Mouse (Mus musculus) liver, embryonic 14.5 days (tissue): ENCODE measurements at regions not wholly inside any gene's neighbourhood (a gene's known extent, or its start where the extent isn't known, plus 50 kb on each side); places are given as distances from the start of the nearest gene placed in this dataset.

Experiments
- ATAC-seq: fragments of 200-750 bp; cut with Nextera tagmentation; 2 replicates; pipeline ENCODE4 v1.8.0; 2017; ENCODE audit warnings: moderate number of reproducible peaks, mild to moderate bottlenecking, moderate library complexity; ENCODE audit not compliant: insufficient read depth
- DNase-seq, 3 experiments: peaks; one replicate each; pipeline ENCODE4 v3.0.0-alpha.2; 2012 to 2013; ENCODE audit warnings: low read depth in 3 of 3, low spot score in 3 of 3
- H3K27ac ChIP-seq: fragments of 300-500 bp; sonication (generic); 2 replicates; pipeline ENCODE4 v1.5.1; 2014; ENCODE audit warnings: moderate library complexity, mild to moderate bottlenecking, control low read depth, inconsistent platforms
- H3K27me3 ChIP-seq: fragments of 300-500 bp; sonication (generic); 2 replicates; pipeline ENCODE4 v1.6.1; 2014; ENCODE audit warnings: mild to moderate bottlenecking, low read length, moderate library complexity; ENCODE audit not compliant: control insufficient read depth, insufficient read depth
- H3K36me3 ChIP-seq: fragments of 300-500 bp; sonication (generic); replicated peaks from 2 replicates; pipeline ENCODE4 v1.6.1; 2014; ENCODE audit warnings: low read depth; ENCODE audit not compliant: control insufficient read depth, insufficient read depth
- H3K4me1 ChIP-seq, 2 experiments: fragments of 200-500 bp in 1 of 2; fragments of 300-500 bp in 1 of 2; sonication (generic) in 1 of 2; replicated peaks; 2 replicates each; pipeline ENCODE4 v1.6.1; 2012 to 2014; ENCODE audit warnings: antibody characterized with exemption in 1 of 2, inconsistent platforms in 1 of 2, low read length in 1 of 2; ENCODE audit not compliant: control insufficient read depth in 2 of 2, insufficient read depth in 2 of 2
- H3K4me2 ChIP-seq: fragments of 300-500 bp; sonication (generic); 2 replicates; pipeline ENCODE4 v1.6.1; 2014; ENCODE audit warnings: low read depth, mild to moderate bottlenecking, control low read depth, moderate library complexity
- H3K4me3 ChIP-seq, 2 experiments: fragments of 200-500 bp in 1 of 2; fragments of 300-500 bp in 1 of 2; sonication (generic) in 1 of 2; 2 replicates each; pipeline ENCODE4 v1.5.1; 2012 to 2014; ENCODE audit warnings: low read depth in 2 of 2, low read length in 2 of 2, mild to moderate bottlenecking in 2 of 2, control low read depth in 1 of 2, inconsistent platforms in 1 of 2, moderate library complexity in 1 of 2; ENCODE audit not compliant: insufficient read depth in 1 of 2
- H3K9ac ChIP-seq: fragments of 300-500 bp; sonication (generic); replicated peaks from 2 replicates; pipeline ENCODE4 v1.6.1; 2014; ENCODE audit warnings: mild to moderate bottlenecking, control low read depth, moderate library complexity
- H3K9me3 ChIP-seq: fragments of 300-500 bp; sonication (generic); 2 replicates; pipeline ENCODE4 v1.6.1; 2016; ENCODE audit warnings: low read length, mixed read lengths; ENCODE audit not compliant: control insufficient read depth
- CTCF ChIP-seq: IDR thresholded peaks from 2 replicates; pipeline ENCODE4 v1.5.1; 2016; ENCODE audit warnings: antibody characterized with exemption, low read depth, control low read depth
- EP300 ChIP-seq: IDR thresholded peaks from 2 replicates; pipeline ENCODE4 v1.6.1; 2016; ENCODE audit warnings: antibody characterized with exemption, low read depth
- WGBS: fragments of 180-500 bp; shearing (Covaris S2); extraction: QIAGEN DNeasy Blood & Tissue Kit; methylation state at CpG from one replicate; pipeline ENCODE4 v1.1.7; 2014; ENCODE audit not compliant: insufficient replicate concordance; 5-methylcytosine and 5-hydroxymethylcytosine counted together

- ATAC-seq: no peak
- no peak for TF ChIP-seq EP300
- no peak for TF ChIP-seq CTCF
- WGBS: 70% methylated on average over 5 of the region's 5 CpGs
Observed at GRCm38 (mm10) chr13:44131916-44132315, 347.3 kb downstream of the Cd83 start.

GRCm38 (mm10) chr13:44132510-44132909 lies 347.9 kb downstream of the Cd83 start:
- Histone ChIP-seq H3K27ac (no peak overlapping the region), H3K27me3 (no peaks in the 10 kb centered on the region), H3K4me2 (no peak overlapping the region), H3K36me3 (no peaks in the 10 kb centered on the region), H3K4me3 (no peak overlapping the region), H3K9ac (no peak overlapping the region), H3K4me1 (no peaks in the 10 kb centered on the region), H3K9me3 (no peaks in the 10 kb centered on the region)
- no peak for TF ChIP-seq CTCF
- no peak for TF ChIP-seq EP300
- ATAC-seq (no peak), DNase-seq (no peak)
- WGBS: 49% methylated on average over 4 of the region's 4 CpGs

More at GRCm38 (mm10) chr13:44131916-44132315, 347.3 kb downstream of the Cd83 start:
- no peaks in the 10 kb centered on the region for H3K36me3 ChIP-seq
- H3K9ac ChIP-seq: no peak overlapping the region
- H3K4me3 ChIP-seq: no peak overlapping the region
- H3K4me1 ChIP-seq: no peaks in the 10 kb centered on the region
- no peaks in the 10 kb centered on the region for H3K9me3 ChIP-seq
- no peak overlapping the region for H3K4me2 ChIP-seq
- no peak for DNase-seq
- no peak overlapping the region for H3K27ac ChIP-seq
- no peaks in the 10 kb centered on the region for H3K27me3 ChIP-seq

- TF ChIP-seq CTCF (no peak), EP300 (no peak)
- Histone ChIP-seq H3K27ac (no peak overlapping the region), H3K9ac (no peak overlapping the region), H3K9me3 (no peaks in the 10 kb centered on the region), H3K36me3 (no peaks in the 10 kb centered on the region), H3K4me2 (no peak overlapping the region), H3K27me3 (no peaks in the 10 kb centered on the region), H3K4me3 (no peak overlapping the region), H3K4me1 (no peaks in the 10 kb centered on the region)
- 62% methylated on average over 9 of the region's 9 CpGs for WGBS
- DNase-seq: no peak
- no peak for ATAC-seq
Observed at GRCm38 (mm10) chr13:44133436-44133835, 348.9 kb downstream of the Cd83 start.

- no peak for ATAC-seq
- Histone ChIP-seq H3K27me3 (no peaks in the 10 kb centered on the region), H3K9ac (no peak overlapping the region), H3K4me3 (no peak overlapping the region), H3K36me3 (no peaks in the 10 kb centered on the region), H3K27ac (no peak overlapping the region), H3K4me2 (no peak overlapping the region), H3K4me1 (no peaks in the 10 kb centered on the region), H3K9me3 (no peaks in the 10 kb centered on the region)
- TF ChIP-seq CTCF (no peak), EP300 (no peak)
- 69% methylated on average over 5 of the region's 5 CpGs for WGBS
- no peak for DNase-seq
Observed at GRCm38 (mm10) chr13:44141181-44141580, 356.6 kb downstream of the Cd83 start.

- Histone ChIP-seq H3K9ac (no peak overlapping the region), H3K4me1 (no peaks in the 10 kb centered on the region), H3K4me2 (no peak overlapping the region), H3K27ac (no peak overlapping the region), H3K36me3 (no peaks in the 10 kb centered on the region), H3K9me3 (no peaks in the 10 kb centered on the region), H3K4me3 (no peak overlapping the region), H3K27me3 (no peaks in the 10 kb centered on the region)
- DNase-seq: no peak
- ATAC-seq: no peak
- WGBS: 74% methylated on average over 4 of the region's 4 CpGs
- no peak for TF ChIP-seq EP300
- no peak for TF ChIP-seq CTCF
Observed at GRCm38 (mm10) chr13:44145441-44145840, 360.9 kb downstream of the Cd83 start.
